Mouse (Mus musculus) lung, postnatal 0 days (tissue): ENCODE data around the gene Snf8.

Source experiments
- CTCF ChIP-seq: IDR thresholded peaks from 2 replicates; pipeline ENCODE4 v1.5.1; 2016; ENCODE audit warnings: antibody characterized with exemption, mild to moderate bottlenecking
- EP300 ChIP-seq: IDR thresholded peaks from 2 replicates; pipeline ENCODE4 v1.6.1; 2016; ENCODE audit warnings: antibody characterized with exemption, mild to moderate bottlenecking, control low read depth

DNA sequence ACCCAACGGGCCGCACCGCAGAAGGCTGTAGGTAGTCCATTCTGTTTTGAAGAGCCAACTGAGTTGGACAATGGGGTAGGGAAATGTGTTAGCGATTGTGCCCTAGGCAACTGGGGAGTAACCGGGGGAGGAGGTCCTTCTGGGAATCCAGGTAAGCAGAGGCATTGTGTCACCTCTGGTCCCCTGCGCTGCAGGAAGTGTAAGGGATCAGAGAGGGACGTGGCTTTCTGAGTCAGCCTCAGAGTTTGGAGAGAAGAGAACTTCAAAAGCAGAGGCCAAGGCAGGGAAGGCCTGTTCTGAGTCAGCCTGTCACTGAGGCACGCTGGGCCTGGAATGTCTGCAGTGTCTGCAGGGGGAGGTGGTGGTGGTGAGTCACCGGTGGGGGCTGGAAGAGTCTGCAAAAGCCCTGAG lies 16.7 kb upstream of the Snf8 start:
- TF ChIP-seq CTCF, result no peak
- TF ChIP-seq EP300, result no peak
